Mouse (Mus musculus) gastrocnemius, postnatal 25 days (tissue): ENCODE measurements around the gene Grin2a. TPM values are rescaled to one million over a fixed set of nuclear protein-coding genes. Genes with fewer than 3 reads are reported as not detected.

ENCODE experiments used
- DNase-seq: peaks from one replicate; pipeline ENCODE4 v3.0.0; 2022
- total RNA-seq, 2 experiments: library from RNA; stranded (reverse); gene quantifications; 1 replicate in 1 of 2; 2 replicates in 1 of 2; pipeline ENCODE4 v1.2.3; 2021

Grin2a gene
- total RNA-seq, 2 experiments from 2014 or later: 0.08 to 0.32 TPM

- no peak for DNase-seq
Observed at GRCm38 (mm10) chr16:9751045-9751569, 244.3 kb downstream of the Grin2a start.

- no peak for DNase-seq
Observed at GRCm38 (mm10) chr16:9749661-9750060, 245.7 kb downstream of the Grin2a start.

GRCm38 (mm10) chr16:9742443-9742842, 252.9 kb downstream of the Grin2a start:
- DNase-seq: no peak

- no peak for DNase-seq
Observed at GRCm38 (mm10) chr16:9738679-9739078, 256.7 kb downstream of the Grin2a start.

GRCm38 (mm10) chr16:9737131-9737530, 258.2 kb downstream of the Grin2a start:
- DNase-seq: no peak

- no peak for DNase-seq
Observed at GRCm38 (mm10) chr16:9735365-9736080, 259.8 kb downstream of the Grin2a start.

GRCm38 (mm10) chr16:9727603-9728002, 267.8 kb downstream of the Grin2a start:
- no peak for DNase-seq

- DNase-seq: no peak
Observed at GRCm38 (mm10) chr16:9725578-9726113, 269.7 kb downstream of the Grin2a start.

GRCm38 (mm10) chr16:9711398-9711797, 284.0 kb downstream of the Grin2a start:
- DNase-seq: no peak

GRCm38 (mm10) chr16:9709921-9710320, 285.4 kb downstream of the Grin2a start:
- no peak for DNase-seq

GRCm38 (mm10) chr16:9697141-9697540, 298.2 kb downstream of the Grin2a start:
- no peak for DNase-seq

GRCm38 (mm10) chr16:9694081-9694480, 301.3 kb downstream of the Grin2a start:
- DNase-seq: no peak

GRCm38 (mm10) chr16:9688523-9689140, 306.7 kb downstream of the Grin2a start:
- DNase-seq: no peak

- no peak for DNase-seq
Observed at GRCm38 (mm10) chr16:9680572-9680971, 314.8 kb downstream of the Grin2a start.

- no peak for DNase-seq
Observed at GRCm38 (mm10) chr16:9679994-9680393, 315.4 kb downstream of the Grin2a start.

- DNase-seq: no peak
Observed at GRCm38 (mm10) chr16:9678750-9679149, 316.6 kb downstream of the Grin2a start.

GRCm38 (mm10) chr16:9672390-9672789, 323.0 kb downstream of the Grin2a start:
- DNase-seq: no peak

- no peak for DNase-seq
Observed at GRCm38 (mm10) chr16:9671222-9671621, 324.1 kb downstream of the Grin2a start.

- no peak for DNase-seq
Observed at GRCm38 (mm10) chr16:9670750-9671161, 324.6 kb downstream of the Grin2a start.

GRCm38 (mm10) chr16:9665896-9666295, 329.5 kb downstream of the Grin2a start:
- DNase-seq: no peak

- DNase-seq: no peak
Observed at GRCm38 (mm10) chr16:9664060-9664459, 331.3 kb downstream of the Grin2a start.

GRCm38 (mm10) chr16:9663508-9663907, 331.9 kb downstream of the Grin2a start:
- DNase-seq: no peak
